Mouse (Mus musculus): ENCODE data around the gene Vtn.

GRCm38 (mm10) chr11:78545181-78545580 lies 46.3 kb downstream of the Vtn start:
- no peak for TF ChIP-seq POLR2A (IDR thresholded peaks at IDR 0.05; ENCODE audit: borderline replicate concordance, control insufficient read depth, low read depth, low read length)
- TF ChIP-seq CTCF (IDR thresholded peaks at IDR 0.05; ENCODE audit: control insufficient read depth, insufficient read depth, low read length) = no peak
